Mouse (Mus musculus) MEL-GATA-1-ER (cell line): ENCODE measurements around the gene Llgl2.

Experiments
- DNase-seq: peaks from one replicate; pipeline ENCODE4 v3.0.0-alpha.2; 2012; ENCODE audit warnings: low read depth; ENCODE audit errors: extremely low read depth

The Llgl2 gene

GRCm38 (mm10) chr11:115823774-115824740 is at the start of gene Llgl2:
Gene Llgl2, plus strand, starts transcription at chr11:115824049.
- peak; percentile 66 for DNase-seq

GRCm38 (mm10) chr11:115774653-115775052 is 49.2 kb upstream of the Llgl2 start:
- DNase-seq: no peak

DNA sequence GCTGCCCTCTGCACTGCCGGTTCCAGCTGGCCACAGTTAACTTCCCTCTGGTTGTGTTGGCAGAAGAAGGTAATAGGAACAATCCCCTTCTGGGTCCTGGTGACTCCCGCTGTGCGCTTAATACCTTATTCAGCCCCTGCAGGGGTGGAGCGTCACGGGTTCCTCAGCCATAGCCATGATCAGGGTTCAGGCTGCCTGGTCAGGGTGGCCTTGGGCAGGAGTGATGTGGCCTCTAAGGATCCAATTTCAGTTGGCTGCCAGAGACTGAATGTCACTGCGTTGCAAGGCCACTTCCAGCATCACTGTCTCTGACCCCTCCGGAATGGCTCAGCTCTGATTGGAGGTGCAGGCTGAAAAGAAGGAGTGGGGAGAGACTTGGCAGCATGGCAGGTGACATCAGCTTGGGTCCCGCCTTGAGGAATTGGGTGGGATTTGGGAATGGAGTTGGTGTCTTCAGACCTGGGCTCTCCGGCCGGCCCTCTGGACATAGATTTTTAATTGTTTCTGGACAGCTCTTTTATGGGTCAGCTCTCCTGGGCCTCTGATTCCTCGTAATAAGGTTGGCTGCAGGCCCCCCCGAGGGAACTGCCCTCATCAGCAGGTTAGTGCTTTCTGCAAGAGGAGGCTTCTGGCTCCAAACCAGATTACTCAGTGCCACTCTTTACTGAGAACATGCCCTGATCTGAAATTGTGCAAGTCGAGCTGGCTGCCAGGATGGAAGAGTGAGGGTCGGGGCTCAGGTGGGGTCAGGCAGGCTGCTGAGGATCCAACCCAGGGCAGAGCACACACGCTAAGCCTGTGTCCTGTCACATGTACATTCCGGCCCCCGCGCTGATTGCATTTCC is 47.8 kb upstream of the Llgl2 start:
- DNase-seq: no peak

GRCm38 (mm10) chr11:115776954-115777353 is 46.9 kb upstream of the Llgl2 start:
- no peak for DNase-seq

- DNase-seq: no peak
Measured at GRCm38 (mm10) chr11:115777487-115778335, 46.1 kb upstream of the Llgl2 start.

DNA sequence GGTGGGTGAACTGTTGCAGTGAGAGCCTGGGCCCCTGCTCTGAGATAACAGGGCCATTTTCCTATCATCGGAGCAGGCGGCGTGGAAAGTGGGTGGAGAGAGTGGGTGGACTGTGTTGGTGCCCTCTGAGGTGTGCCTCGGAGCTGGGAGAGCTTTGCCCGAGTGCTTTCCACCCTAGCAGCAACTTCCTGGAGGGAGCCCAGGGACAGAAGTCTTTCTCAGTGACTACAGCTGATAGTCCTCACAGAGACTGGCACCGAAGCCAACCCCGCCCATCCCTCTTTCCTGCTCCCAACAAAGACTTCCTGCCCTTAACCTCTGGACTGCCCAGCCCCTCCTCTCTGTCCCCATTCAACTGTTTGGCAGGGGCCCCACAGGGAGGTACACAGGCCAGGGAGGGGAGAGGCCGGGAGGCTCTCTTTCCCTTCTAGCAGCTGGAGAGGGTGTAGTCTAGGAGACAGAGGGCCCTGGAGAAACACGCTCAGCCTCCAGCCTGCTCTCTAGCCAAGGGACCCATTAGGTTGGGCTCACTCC is 44.7 kb upstream of the Llgl2 start:
- DNase-seq: no peak

DNA sequence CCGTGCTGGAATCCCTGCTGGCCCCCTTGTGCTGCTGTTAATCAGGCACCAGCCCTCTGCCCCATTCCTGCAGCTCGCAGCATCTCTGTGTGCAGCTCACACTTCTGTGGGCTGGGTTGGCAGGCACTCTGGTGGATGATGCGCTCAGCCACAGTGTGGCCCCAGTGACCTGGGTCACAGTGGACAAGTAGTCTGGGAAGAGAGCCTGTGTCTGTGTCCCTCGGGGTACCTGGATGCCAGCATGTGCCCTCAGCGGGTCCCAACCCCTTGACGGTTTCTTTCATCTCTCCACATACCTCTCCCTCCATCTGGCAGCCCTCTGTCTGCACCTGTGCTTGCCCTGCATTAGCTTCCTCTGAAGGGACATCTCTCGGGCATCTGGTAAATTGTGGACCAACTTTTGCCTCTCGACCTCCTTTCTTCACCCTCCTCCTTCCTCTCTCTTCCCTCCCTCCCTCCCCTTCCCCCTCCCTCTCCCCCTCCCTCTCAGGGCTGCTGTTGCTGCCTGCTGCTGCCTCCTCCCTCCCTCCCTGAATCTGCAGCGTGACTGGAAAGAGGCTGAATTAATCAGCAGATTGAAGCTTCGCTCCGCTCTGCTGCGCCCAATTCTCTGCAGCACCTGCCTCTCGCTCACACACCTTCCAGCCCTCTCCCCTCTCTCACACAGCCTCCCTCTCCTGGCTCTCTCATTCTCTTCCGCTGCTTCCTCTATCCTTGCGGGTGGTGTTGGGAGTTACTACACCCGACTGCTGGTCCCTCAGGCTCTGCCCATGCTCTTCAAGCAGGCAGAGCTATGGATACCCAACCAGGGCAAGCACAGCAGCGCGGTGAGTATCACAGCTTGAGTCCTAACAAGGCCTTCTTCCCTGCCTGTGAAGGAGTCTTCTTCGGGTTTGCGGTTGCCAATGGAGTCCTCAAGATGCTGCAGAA is 43.4 kb upstream of the Llgl2 start:
- no peak for DNase-seq

DNA sequence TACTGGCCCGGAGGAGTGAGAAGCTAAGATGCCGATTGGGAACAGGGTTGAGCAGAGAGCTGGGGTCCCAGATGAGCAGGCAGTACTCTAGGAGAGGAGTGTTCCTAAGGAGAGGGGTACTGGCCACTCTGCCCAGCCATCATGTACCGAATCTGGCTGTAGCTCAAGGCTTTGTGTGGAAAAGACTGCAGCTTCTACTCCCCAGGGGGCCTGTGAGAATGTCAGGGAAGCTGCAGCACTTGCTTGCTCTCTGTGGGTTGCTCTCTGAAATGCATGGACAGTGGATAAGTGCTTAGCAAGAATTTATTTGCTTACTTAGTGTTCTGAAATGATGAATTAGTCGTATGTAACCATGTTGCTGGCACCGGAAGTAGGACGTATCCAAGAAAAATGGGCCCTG is 37.4 kb upstream of the Llgl2 start:
- DNase-seq: no peak

- DNase-seq: no peak
Measured at GRCm38 (mm10) chr11:115789787-115790186, 34.1 kb upstream of the Llgl2 start.

DNA sequence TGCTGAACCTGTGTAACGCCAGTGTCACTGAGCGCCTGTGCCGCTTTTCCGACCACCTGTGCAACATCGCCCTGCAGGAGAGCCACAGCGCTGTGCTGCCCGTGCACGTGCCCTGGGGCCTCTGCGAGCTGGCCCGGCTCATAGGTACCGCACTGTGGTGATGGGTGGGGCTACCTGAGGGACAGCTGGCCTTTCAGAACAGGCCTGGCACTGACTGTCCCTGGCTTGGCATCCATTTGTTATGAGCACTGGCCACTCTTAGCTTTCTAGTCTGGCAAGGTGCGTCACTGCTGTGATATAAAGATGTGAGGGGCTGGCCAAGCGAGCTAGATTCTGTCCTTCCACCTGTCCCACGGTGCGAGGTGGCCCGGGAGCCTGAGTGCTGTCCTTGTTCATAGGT is 31.9 kb upstream of the Llgl2 start:
- DNase-seq: no peak

- no peak for DNase-seq
Measured at GRCm38 (mm10) chr11:115792353-115792752, 31.5 kb upstream of the Llgl2 start.

GRCm38 (mm10) chr11:115796898-115797297 is 27.0 kb upstream of the Llgl2 start:
- DNase-seq: no peak

DNA sequence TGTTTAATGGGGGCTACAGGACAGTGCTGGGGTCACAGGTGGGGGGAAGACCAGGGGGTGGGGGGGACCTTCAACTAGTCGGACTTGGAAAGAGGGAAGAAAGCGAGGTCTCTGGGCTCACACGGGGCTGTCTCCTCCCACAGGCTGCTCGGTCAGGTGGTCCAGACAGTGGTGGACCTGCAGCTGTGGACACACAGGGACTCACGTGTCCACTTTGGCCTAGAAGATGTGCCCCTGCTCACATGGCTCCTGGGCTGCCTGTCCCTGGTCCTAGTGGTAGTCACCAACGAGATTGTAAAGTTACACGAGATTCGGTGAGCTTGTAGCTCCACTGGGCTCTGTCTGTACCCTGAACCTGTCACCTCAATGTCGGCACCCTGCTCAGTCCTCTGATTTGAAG is 26.2 kb upstream of the Llgl2 start:
- no peak for DNase-seq

GRCm38 (mm10) chr11:115800981-115801380 is 22.9 kb upstream of the Llgl2 start:
- DNase-seq: no peak

- no peak for DNase-seq
Measured at GRCm38 (mm10) chr11:115803072-115803709, 20.7 kb upstream of the Llgl2 start.

- DNase-seq: peak; percentile 46
Measured at GRCm38 (mm10) chr11:115805005-115805404, 18.8 kb upstream of the Llgl2 start.

DNA sequence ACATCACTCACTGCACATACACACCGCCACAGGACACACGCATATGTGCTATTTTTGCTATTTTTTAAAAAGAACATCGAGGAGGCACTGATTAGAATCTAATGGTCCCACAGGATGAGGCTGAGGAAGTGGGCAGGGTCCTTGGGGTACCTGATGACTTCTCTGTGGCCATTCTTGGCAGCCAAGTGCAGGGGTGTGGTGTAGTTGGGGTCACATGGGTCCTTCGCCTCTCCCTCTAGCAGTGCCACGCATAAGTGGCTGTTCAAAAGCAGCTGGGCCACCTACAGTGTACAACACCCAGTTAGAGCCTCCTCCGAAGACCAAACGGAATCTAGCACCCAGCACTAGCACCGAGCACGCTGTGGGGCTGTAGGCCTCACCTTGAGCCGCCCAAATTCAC is 17.7 kb upstream of the Llgl2 start:
- DNase-seq: no peak

DNA sequence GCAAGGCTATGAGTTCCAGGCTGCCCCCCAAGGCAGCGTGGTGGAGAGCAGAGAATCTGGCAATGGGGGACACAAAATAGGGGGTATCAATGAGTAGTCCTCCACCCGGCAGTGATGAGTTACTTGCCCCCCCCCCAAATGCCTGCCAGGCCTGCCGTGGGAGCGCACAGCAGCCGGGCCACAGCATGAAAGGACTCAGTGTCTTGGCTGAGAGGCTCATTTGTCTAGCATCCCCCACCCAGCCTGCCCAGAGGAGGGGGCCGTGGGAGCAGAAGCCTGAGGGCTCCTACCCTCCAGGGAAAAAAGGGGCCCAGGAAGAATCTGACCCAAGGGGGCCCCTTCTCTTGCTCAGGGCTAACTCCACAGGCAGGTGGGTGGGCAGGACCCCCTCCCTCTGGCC is 16.5 kb upstream of the Llgl2 start:
- no peak for DNase-seq

DNA sequence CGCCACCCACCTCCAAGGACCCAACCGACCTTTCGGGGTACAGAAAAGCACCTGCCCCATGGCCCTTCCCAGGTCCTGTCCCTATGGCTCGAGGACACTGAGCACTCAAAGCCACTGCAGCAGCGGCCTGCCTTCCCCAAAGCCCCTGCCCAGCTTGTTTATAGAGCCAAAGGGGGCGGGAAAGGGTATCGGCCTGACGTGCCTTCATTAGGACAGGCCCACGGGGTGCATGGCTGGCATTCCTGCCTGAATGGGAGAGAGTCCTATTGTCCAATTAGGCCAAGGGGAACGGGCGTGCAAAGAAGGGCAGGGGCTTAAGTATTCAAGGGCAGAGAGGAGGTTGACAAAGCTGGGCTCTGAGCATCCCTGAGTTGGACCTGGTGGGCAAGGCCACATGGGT is 15.9 kb upstream of the Llgl2 start:
- no peak for DNase-seq
